Mouse (Mus musculus): Measurements from ENCODE around the gene Cyp3a41a.
"Not testable (repeated sequence)": the region's sequence is repeated elsewhere in the genome, so short reads cannot be mapped to it uniquely, and the experiment has no call there.

The Cyp3a41a gene

GRCm38 (mm10) chr5:145720036-145720435 is at the start of gene Cyp3a41a:
Gene Cyp3a41a (minus strand): TSS chr5:145720136.
- not testable (repeated sequence) for DNase-seq

GRCm38 (mm10) chr5:145737512-145737911 is 17.6 kb upstream of the Cyp3a41a start:
- DNase-seq = not testable (repeated sequence)

- not testable (repeated sequence) for DNase-seq
Observed at GRCm38 (mm10) chr5:145714296-145714695, 5.6 kb downstream of the Cyp3a41a start.

- DNase-seq = not testable (repeated sequence)
Observed at GRCm38 (mm10) chr5:145707372-145707771, 12.6 kb downstream of the Cyp3a41a start.

GRCm38 (mm10) chr5:145662007-145662406 is 57.9 kb downstream of the Cyp3a41a start:
- no peak for DNase-seq

GRCm38 (mm10) chr5:145647779-145648178 is 72.2 kb downstream of the Cyp3a41a start:
- no peak for DNase-seq
